Mouse (Mus musculus) thymus, postnatal 25 days (tissue): Measurements from ENCODE around the gene Ppp2r2d.

Experiments
- DNase-seq: peaks from one replicate; pipeline ENCODE4 v3.0.0; 2022

The Ppp2r2d gene

GRCm38 (mm10) chr7:138845544-138846391, at the start of gene Ppp2r2d, which contains the start of gene Mapk1ip1:
TSS of gene Ppp2r2d (plus strand) at chr7:138846079.
TSS of gene Mapk1ip1 (minus strand) at chr7:138846273.
- DNase-seq, result peak; percentile 94

- no peak for DNase-seq
Measured at GRCm38 (mm10) chr7:138803386-138803785, 42.5 kb upstream of the Ppp2r2d start.

- DNase-seq, result no peak
Measured at GRCm38 (mm10) chr7:138807146-138807545, 38.7 kb upstream of the Ppp2r2d start.

- no peak for DNase-seq
Measured at GRCm38 (mm10) chr7:138813213-138813875, 32.5 kb upstream of the Ppp2r2d start.

GRCm38 (mm10) chr7:138818314-138818713, 27.6 kb upstream of the Ppp2r2d start:
- peak; percentile 16 for DNase-seq

GRCm38 (mm10) chr7:138824423-138824822, 21.5 kb upstream of the Ppp2r2d start:
- no peak for DNase-seq

GRCm38 (mm10) chr7:138824995-138825756, 20.7 kb upstream of the Ppp2r2d start:
- DNase-seq, result no peak

GRCm38 (mm10) chr7:138827812-138828211, 18.1 kb upstream of the Ppp2r2d start:
- DNase-seq, result peak; percentile 46

- no peak for DNase-seq
Measured at GRCm38 (mm10) chr7:138835028-138835427, 10.9 kb upstream of the Ppp2r2d start.

GRCm38 (mm10) chr7:138840594-138841021, 5.3 kb upstream of the Ppp2r2d start:
- peak; percentile 56 for DNase-seq

GRCm38 (mm10) chr7:138841436-138842151, 4.3 kb upstream of the Ppp2r2d start:
- DNase-seq, result no peak

- no peak for DNase-seq
Measured at GRCm38 (mm10) chr7:138843421-138843820, 2.5 kb upstream of the Ppp2r2d start.

GRCm38 (mm10) chr7:138845111-138845510, 768 bp upstream of the Ppp2r2d start:
- DNase-seq, result no peak

GRCm38 (mm10) chr7:138846502-138846991, 668 bp downstream of the Ppp2r2d start:
- DNase-seq, result no peak

GRCm38 (mm10) chr7:138847316-138848027, 1.6 kb downstream of the Ppp2r2d start:
- DNase-seq, result no peak

GRCm38 (mm10) chr7:138848028-138848920, 2.4 kb downstream of the Ppp2r2d start:
- DNase-seq, result no peak

GRCm38 (mm10) chr7:138850083-138850482, 4.2 kb downstream of the Ppp2r2d start:
- no peak for DNase-seq

GRCm38 (mm10) chr7:138853417-138854031, 7.6 kb downstream of the Ppp2r2d start:
- no peak for DNase-seq

GRCm38 (mm10) chr7:138854201-138854600, 8.3 kb downstream of the Ppp2r2d start:
- DNase-seq, result no peak

GRCm38 (mm10) chr7:138856670-138857069, 10.8 kb downstream of the Ppp2r2d start:
- DNase-seq, result no peak
